Mouse (Mus musculus) gastrocnemius, adult 8-10 months (tissue): ENCODE data around the gene Gm20388. TPM values are rescaled to one million over a fixed set of nuclear protein-coding genes. Genes with fewer than 3 reads are reported as not detected.

Experiments used
- DNase-seq, 2 experiments: peaks; one replicate each; pipeline ENCODE4 v3.0.0; 2022; ENCODE audit warnings: low spot score in 2 of 2
- total RNA-seq, 4 experiments: library from RNA; stranded (reverse); gene quantifications; 2 replicates each; pipeline ENCODE4 v1.2.4; 2022

Gm20388 gene
- total RNA-seq, 4 experiments from 2014 or later: 4.4 to 20.0 (median 7.9) TPM; not detected in 1

DNA sequence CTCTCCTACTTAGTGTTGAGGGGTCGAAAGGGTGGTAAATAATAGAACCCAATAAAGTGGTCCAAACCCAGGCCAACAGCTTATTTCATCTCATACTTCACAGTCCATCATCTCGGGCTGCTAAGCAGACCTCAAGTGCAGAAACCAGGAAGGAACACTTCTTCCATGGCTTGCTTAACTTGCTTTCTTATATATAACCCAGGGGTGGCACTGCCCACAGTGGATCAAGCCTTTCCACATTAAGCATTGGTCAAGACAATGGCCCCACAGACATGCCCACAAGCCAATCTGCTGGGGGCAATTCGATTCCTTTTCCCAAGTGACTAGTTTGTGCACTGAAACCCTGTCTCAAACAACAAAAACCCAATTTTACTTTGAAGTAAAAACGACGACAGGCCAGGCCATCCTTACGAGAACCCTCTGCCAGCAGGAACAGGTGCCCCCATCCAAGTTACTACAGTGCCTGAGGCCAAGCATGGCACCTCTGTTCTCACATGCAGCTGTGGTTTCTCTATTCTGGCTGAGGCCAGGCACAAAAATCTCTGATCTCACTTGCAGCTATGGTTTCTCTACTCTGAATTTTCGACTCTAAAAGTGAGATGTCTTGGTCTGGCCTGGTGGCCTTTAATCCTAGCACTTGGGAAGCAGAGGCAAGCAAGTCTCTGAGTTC is 3007.9 kb downstream of the Gm20388 start:
- no peak for DNase-seq

DNA sequence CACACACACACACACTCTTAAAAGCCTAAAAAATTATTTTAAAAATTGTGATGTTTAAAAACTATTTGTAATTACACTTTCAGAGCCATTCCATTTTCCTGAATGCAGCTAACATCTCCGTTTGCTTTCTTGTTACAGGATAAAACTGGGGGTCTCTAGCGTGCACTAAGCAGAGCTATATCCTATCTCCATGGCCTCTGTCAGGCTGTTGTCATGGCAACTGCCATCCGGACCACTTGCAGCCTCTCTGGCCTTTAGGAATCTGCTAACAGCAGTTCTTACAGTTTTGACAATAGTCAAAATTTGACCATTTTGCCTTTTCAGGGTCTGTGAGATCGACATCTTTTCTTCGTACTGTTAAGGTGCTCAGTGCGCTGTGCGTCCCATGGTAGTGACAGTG is 3010.2 kb downstream of the Gm20388 start:
- no peak for DNase-seq

DNA sequence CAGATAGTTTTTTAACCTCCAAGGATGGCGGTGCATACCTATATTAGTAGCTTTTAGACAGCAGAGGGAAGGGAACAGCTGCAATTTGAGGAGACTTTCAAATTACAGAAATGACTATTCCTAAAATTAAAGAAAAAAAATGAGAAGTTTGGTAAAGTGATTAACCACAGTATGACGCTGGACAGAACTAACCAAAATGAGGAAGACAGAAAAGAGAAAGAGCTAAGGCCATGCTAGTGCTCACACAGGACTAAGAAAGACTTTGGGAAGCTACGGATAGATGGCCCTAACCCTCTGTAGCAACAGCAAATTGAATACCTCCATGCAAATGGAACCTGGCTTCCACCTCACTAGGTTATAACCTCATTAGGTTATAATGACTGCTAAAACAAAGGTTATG is 3012.3 kb downstream of the Gm20388 start:
- DNase-seq: no peak

DNA sequence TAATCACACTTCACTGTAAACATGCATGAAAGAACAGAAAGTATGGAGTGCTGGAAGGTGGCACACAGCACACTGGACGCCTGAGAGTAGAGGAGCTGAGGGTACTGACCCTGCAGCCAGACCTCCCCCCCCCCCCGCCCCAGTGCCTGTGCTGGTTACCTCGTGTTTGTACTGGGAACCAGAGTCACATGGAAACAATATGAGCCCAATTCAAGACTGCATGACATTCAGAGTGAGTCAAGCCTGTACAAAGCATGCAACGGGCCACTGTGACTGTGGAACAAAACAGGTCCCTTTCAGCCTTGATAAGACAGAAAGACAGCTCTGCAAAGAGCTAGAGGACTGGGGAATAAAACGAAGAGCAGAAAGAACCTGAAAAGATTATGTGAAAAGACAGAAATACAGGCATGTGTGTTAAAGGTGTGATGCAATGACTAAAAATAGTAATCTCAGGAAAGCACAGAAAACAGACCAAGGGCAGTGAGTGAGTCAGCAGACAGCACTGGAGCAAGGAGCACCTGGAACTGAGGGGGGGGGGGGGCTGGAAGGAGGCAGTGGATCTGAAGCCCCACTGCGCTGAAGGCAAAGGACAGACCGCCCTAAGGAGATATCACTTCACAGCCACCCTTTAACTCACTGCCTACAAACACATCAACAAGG is 3012.9 kb downstream of the Gm20388 start:
- no peak for DNase-seq

DNA sequence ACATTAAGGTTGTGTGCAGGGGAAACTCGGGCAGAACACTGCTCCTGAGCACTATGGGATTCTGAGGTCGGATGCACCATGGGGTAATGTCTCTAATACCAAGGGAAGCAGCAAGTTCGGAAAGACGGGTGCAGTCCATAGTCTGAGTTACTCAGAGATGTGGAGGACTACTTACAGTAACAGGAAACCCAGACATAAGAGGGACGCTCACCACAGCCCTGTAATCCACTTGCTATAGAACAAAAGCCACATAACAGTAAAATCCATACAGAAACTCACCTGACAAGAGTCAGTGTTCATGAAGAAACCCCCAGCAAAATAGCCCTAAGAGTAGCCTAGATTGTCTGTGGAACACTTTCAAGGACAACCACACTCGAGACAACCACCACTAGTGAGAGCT is 3013.4 kb downstream of the Gm20388 start:
- no peak for DNase-seq

DNA sequence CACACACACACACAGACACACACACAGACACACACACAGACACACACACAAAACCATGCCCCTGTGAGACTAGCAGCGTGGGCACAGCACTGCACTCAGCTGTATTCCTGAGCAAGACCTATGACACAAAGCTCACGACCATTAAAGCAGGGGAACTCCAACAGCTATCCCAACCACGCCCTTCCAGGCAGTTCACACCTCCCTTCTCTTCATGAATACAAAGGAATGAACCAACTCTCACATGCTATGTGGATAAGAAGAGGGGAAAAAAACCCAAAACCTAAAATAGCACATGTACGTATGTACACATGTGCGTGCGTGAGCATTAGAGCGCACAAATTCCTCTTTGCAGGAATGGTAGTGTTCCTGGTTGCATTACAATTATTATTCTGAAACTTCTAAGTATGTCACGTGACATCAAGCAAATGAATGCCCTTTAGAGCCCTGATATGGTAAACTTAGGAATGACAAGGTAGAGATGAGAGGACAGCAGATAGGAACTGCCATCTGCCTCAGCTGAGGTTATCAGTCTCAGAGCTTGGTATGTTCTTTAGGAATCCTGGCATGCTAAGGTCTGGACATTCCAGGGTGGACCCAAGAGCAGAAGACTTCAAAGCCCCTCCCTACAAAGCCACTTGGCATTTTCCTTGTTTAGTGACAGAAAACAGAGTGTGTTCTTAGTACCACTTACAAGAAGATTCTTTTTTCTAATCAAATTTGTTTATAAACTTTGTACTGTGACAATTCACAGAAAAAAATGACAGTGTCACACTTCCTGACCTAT is 3015.5 kb downstream of the Gm20388 start:
- no peak for DNase-seq

DNA sequence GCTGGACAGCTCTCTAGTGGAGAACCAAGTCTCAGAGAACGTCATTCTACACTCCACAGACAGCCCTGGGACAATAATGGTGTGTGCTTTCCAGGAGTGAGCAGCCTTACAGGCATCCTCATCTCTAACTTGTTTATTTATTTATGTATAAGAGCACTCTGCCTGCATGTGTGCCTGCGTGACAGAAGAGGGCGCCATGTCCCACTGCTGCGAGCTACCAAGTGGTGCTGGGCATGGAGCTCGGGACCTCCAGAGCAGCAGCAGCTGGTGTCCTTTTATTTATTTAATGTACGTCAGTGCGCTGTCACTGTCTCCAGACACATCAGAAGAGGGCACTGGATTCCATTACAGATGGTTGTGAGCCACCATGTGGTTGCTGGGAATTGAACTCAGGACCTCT is 3016.1 kb downstream of the Gm20388 start:
- no peak for DNase-seq

DNA sequence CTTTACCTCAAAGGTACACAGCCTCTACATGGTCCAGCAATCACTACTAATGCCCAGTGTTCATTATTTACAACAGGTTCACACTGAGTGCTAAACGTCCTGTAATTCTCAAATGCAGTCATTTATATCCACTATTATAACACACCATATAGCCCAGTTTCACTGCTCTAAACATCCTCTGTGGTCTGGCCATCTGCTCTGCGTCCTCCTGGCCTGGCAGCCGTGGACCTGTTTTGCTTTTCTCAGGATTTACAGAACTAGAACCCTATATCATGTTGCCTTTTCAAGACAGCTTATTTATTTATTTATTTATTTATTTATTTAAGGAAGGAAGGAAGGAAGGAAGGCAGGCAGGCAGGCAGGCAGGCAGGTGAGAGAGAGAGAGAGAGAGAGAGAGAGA is 3017.2 kb downstream of the Gm20388 start:
- DNase-seq: no peak

DNA sequence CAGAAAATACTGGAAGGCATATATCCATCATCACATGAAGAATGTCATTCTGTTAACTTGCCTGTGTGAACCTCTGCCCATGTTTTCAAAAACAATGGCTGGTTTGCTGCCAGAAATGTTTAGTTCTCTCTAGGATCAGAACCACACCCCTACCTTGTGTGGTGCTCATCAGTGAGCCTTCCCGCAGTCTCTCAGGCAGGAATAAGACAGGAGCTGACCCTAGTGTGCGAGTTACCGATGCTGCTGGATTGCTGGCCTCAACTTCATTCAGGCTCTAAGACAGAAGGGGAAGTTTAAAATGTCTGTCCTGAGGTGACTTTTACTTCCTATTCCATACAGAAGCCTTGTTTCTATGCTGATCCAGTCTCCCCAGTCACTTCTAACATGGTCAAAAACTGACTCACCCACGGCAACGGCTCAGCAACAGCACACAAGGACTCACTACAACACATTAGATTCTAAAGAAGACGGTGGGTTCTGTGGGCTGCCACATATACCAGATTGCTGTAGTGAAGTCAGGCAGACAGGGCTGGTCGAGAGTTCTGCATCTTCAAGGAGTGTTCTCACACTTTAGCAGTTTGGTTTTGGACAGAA is 3018.1 kb downstream of the Gm20388 start:
- no peak for DNase-seq

DNA sequence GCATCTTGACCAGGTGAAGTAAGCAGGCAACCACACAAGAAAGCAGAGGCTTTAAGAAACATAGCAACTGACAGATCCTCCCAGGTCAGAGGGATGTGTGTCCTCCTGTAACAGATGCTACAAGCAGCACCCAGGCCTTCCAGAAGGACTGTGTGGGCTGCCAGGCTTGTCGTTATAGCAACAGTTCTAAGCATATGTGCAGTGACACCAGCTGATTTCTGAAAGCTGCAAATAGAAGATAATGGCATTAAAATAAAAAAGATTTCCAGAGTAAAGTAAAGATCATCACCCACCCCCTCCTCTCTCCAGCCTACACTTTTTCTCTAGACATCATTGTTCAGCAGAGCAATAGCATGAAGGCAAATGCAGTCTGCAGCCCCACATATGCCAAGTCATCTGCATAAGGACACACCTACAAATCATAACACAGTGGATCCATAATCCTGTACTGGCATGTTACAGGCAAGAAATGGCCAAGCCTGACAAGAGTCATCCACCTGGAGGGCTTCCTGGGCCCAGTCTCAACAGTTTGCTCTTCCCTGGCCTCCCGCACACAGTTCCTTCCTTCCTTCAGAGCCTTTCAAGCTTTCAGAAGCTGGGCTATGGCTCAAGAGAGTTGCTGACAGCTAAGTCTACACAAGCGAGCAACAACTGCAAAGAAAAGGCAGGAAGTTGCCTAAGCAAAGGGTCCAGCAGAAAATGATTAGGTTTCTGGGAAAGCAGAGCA is 3021.4 kb downstream of the Gm20388 start:
- no peak for DNase-seq

DNA sequence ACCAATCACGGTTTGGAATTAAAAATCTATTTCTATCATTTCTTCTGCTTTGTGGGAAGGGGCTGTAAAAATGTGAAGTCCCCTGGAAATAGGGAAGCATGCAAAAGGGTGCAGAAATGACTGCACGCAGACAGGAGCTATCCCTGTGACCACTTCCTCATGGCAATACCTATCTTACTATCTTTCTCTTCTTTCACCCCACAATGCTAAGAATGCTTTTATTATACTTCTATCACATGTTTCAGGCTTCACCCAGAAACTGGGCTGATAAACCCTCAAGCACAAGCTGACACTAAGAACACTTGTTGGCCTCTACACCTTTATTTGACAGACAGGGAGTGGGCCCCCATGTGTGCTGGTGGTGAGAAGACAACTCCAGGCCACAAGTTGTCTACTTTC is 3021.9 kb downstream of the Gm20388 start:
- no peak for DNase-seq

DNA sequence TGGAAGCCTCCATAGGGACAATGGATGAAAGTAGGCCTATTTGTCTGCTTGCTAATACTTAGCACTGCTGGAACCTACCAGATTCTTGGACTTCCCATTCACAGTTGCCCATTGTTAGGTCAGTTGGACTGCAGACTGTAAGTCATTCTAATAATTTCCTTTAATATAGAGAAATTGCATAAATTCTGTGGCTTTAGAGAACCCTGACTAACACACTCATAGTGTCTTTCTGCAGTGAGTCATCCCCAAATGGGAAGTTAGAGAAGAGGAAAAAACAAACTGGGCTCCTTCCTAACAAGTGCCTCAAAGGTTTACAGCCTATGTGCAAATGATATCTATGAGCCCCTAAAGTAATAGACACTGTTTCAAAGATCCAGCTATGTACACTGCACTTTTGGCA is 3023.3 kb downstream of the Gm20388 start:
- no peak for DNase-seq

DNA sequence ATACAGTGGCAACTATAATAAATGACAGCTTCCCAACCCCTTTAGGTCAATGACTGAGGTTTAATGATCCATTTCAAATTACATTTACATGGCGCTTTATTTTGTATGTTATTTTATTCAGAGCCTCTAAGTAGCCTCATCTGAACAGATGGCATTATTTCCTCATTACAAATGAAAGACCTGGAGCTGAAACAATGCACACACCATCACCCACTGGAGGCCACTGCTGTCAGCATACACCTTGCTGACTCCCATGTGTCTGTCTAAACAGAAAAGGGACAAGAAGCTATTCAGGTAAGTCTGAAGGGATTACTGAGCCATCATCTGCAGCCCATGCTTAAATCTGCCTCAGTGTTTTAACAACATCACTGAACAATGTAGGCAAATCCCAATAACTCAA is 3024.5 kb downstream of the Gm20388 start:
- DNase-seq: no peak

DNA sequence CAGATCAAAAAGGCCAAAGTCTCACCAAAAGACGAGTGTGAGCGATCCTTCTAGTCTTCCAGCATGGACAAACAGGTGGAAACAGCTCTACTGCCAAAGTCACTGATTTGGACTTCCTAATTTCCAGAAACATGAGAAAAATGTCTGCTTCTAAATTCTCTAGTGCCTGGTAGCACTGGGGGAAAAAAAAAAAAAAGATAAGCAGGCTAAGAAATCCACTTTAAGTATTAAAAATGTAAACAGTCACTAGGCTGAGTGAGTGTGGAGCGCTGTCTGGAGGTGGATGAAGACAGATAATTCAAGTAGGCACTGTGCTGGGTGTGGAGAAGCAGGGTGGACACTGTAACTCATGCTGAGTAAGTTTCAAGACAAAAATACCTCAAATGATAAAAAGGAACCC is 3025.3 kb downstream of the Gm20388 start:
- DNase-seq: no peak

DNA sequence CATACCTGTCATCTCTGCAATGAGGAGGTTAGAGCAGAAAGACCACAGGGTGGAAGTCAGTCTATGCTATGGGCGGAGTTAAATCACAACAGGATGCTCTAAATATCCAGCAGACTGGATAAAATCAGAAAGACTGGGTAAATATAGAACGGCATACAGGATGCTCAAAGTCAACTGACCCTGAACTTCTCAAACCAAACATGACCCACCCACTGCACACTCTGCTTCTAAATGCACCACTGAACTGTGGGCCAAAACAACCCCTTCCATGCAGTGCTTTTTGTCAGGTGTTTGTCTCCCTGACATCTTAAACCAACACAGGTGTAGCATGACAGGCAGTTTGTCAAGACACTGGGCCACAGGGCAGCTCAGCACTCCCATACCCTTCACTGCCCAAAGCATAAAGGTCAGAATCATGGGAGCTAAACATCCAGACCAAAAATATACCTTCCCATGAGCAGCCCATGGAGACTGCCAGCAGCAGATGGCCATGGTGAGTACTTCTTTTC is 3027.0 kb downstream of the Gm20388 start:
- DNase-seq: no peak

DNA sequence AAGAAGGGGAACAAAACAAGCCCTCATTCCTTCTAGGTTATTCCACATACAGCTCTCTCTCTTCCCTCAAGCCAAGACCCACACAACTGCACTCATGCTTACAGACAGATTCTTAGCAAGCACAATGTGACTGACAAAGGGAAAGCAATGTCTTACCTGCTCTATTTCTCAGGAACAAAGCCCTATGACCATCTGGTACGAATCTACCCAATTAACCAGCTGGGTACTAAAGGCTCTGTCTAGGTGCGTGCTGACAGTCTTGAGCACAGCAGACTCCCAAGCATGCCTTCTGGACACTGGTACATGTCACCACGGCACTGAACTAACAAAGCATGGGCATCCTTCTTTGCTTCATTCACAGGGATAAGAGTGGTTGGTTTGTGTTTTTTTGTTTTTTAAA is 3027.5 kb downstream of the Gm20388 start:
- no peak for DNase-seq

DNA sequence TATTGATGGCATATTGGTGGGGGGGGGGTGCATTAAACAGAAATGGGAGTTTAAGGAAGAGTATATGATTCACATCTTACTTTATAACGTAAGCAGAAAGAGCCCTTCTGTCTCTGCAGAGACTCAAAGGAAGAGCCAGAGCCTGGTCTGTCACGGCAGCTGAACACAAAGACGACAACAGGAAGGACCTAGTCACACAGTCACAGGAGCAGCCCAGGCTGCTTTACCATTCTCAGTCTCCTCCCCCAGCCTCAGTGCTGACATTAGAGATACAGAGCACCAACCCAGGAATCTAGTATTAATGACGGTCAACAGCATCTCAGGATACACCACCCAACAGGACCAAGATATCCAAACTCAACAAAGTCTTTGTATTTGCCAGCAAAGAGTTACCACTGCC is 3027.9 kb downstream of the Gm20388 start:
- no peak for DNase-seq

DNA sequence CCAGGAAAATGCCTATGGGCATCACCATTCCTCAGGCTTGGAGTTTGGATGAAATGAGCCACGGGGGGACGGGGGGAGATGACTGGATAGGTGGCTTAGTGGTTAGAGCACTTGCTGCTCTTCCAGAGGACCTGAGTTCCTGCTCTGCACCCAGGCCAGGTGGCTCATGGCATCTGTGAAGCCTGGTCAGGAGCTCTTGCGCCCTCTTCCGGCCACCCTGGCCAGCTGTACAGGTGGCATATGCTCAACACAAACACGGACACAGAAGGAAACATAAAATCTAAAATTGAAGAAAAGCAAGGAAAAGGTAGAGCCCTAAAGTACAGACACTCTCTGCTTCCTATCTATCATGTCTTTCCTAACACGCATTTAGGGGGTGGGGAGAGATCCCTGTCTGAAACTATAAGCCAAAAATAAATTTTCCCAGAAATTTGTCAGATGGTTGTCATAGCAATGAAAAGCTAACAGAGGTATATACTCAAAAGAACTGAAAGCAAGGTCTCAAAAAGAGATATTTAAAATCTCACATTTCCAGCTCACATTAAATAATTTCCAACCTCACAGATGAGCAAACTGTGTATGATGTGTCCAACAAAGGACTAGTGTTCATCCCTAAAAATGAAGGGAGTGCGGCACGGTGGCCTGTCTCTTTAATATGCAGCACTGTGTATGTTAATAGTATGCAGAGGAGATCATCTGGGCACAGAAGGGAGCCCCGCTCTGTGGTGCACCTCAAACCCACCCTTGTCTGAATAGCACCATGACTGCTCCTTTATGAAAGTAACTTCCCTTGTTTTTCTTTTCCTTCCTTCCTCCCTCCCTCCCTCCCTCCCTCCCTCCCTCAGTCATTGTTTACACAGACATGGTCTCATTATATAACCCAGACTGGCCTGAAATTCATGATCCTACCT is 3032.4 kb downstream of the Gm20388 start:
- DNase-seq: no peak

DNA sequence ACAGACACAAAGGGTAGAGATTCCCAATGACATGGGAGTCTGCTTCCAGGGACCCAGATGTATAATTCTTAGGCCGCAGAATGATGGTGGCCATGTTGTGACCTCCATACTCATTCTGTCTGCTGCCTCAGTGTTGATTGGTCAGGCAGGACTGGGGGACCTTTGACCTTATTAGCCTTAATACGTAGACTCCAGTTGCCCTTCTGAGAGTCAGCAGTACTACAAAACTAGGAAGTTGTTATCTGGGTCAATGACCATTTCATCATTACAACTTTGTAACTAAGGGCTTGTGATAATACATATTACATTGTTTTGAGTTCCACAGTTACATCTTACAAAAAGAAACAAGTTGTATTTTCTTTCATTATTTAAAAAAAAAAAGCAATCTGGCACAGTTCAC is 3035.1 kb downstream of the Gm20388 start:
- DNase-seq: no peak

DNA sequence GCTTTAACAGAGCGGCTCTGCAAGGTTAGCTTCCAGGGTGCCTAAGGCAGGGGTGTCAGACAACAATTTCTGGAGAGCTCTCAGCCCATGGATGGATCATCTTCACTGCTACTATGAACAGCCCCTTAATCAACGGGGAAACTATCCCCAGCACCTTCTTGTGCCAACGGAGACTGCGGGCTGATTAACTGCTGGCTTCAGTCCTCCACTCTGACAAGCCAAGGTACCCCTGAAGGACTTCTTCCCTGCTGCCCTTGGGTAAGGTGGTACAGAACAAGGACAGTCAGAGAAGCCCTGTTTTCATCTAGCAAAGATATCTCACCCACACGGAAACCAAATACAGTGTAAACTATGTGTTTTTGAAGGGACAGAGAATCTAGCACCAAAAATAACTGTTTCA is 3039.1 kb downstream of the Gm20388 start:
- DNase-seq: no peak
